In the genomic region with DNA sequence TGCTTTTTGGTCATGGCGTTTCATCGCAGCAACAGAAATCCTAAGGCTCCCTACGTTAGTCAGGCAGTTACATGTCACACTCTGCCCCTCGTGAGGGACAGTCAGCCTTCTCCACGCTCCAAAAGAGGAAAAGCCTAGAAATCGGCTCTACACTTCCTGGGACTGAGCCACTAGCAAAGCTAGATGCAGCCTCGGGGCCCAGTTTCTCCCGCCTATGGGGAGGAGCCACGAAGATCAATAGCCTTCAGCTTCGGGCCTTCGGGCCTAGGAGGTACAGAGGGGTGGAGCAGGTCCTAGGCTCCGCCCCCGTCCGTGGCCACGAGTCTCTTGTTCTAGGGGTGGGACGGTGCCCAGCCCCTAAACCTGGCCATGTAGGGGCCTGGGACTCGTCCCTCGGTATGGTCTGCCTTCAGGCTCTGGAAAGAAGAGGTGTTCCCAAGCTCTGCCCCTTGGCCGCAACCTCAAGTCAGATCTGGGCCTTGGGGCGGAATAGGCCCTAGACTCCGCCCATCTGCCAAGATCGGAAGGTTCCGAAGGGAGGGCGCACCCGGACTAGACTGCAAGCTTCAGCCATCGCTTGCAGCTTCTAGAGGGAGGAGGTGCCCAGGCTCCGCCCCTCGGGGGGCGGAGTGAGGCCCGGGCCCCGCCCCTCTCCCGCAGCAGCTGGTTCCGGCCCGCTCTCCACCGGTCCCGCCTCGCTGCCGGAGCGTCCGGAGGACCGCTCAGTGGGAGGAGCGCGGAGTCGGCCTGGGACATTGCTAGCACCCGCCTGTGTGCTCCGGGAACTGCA, we compare ENCODE assay signal across 8 mouse cellular contexts. TPM values are rescaled to one million over a fixed set of nuclear protein-coding genes. Genes with fewer than 3 reads are reported as not detected.
DNase-seq lines count a peak whose midpoint lies in the region; ATAC-seq and TF ChIP-seq lines count a peak whose summit lies in the region.

Aco1 (plus strand) TSS at position 339 of the 790 bp plus-strand sequence.

- peak within 1 kb of the TSS; percentile 79 for H3K4me2 ChIP-seq in CH12.LX (ENCODE audit: insufficient read depth, low read depth, poor library complexity, severe bottlenecking)
- H3K4me2 ChIP-seq in forebrain, embryonic 11.5 days (ENCODE audit: low read depth, low read length, severe bottlenecking): peak within 1 kb of the TSS; percentile 64
- peak within 1 kb of the TSS; percentile 65 for H3K4me2 ChIP-seq in heart, embryonic 16.5 days (ENCODE audit: low read depth, low read length)
- H3K4me2 ChIP-seq in liver, embryonic 15.5 days: peak within 1 kb of the TSS; percentile 90
- H3K4me2 ChIP-seq in neural tube, embryonic 12.5 days (replicated peaks): peak within 1 kb of the TSS; percentile 73

- H3K9ac ChIP-seq in CH12.LX (ENCODE audit: insufficient read depth, low read depth): peak within 1 kb of the TSS; percentile 72
- H3K9ac ChIP-seq in forebrain, embryonic 11.5 days (ENCODE audit: low read length): peak within 1 kb of the TSS; percentile 72
- peak within 1 kb of the TSS; percentile 82 for H3K9ac ChIP-seq in heart, embryonic 16.5 days (ENCODE audit: low read length)
- peak within 1 kb of the TSS; percentile 71 for H3K9ac ChIP-seq in liver, embryonic 15.5 days
- peak within 1 kb of the TSS; percentile 82 for H3K9ac ChIP-seq in neural tube, embryonic 12.5 days

- peaks cover 0 to 5% of the 10 kb centered on the region in 2 experiments for H3K36me3 ChIP-seq in CH12.LX (replicated peaks in 1 of 2; ENCODE audit: control insufficient read depth in 1 of 2, insufficient read depth in 1 of 2, low read length in 1 of 2)
- no peaks in the 10 kb centered on the region for H3K36me3 ChIP-seq in forebrain, embryonic 11.5 days (ENCODE audit: control insufficient read depth, insufficient read depth, low read length)
- no peaks in the 10 kb centered on the region for H3K36me3 ChIP-seq in heart, embryonic 16.5 days (ENCODE audit: control insufficient read depth, insufficient read depth)
- no peaks in the 10 kb centered on the region for H3K36me3 ChIP-seq in liver, embryonic 15.5 days (replicated peaks)
- H3K36me3 ChIP-seq in neural tube, embryonic 12.5 days: no peaks in the 10 kb centered on the region

- in situ Hi-C loops in CH12.LX (cut with MboI; ENCODE audit: low pct_ligation_motif_present, low pct_unique_long_range_greater_than_20kb, low sequenced_read_pairs): loop anchor here (10.0 to 25.0 kb wide), 2 partner anchors 142 to 544 kb away; no protein-coding TSS in a partner anchor

- peak within 1 kb of the TSS; percentile 80 to 98 (median 88) for H3K4me3 ChIP-seq in CH12.LX (replicated peaks in 1 of 3; ENCODE audit: low read depth in 2 of 3, low read length in 2 of 3, poor library complexity in 1 of 3)
- peak within 1 kb of the TSS; percentile 64 for H3K4me3 ChIP-seq in forebrain, embryonic 11.5 days (ENCODE audit: low read depth, low read length)
- H3K4me3 ChIP-seq in heart, embryonic 16.5 days (ENCODE audit: low read length): peak within 1 kb of the TSS; percentile 68
- H3K4me3 ChIP-seq in liver, embryonic 15.5 days (replicated peaks): peak within 1 kb of the TSS; percentile 76
- peak within 1 kb of the TSS; percentile 79 for H3K4me3 ChIP-seq in neural tube, embryonic 12.5 days

- TF ChIP-seq CTCF in CH12.LX (conservative IDR thresholded peaks at IDR 0.05 in 1 of 2, IDR thresholded peaks at IDR 0.05 in 1 of 2; ENCODE audit: low read depth in 2 of 2, low read length in 2 of 2): no peak

- peak; percentile 97 for ATAC-seq in forebrain, embryonic 11.5 days (replicated peaks; ENCODE audit: low FRiP score)
- ATAC-seq in heart, embryonic 16.5 days (replicated peaks; ENCODE audit: extremely low read depth, insufficient read depth, low FRiP score): peak; percentile 95
- ATAC-seq in liver, embryonic 15.5 days (ENCODE audit: insufficient read depth): peak; percentile 91
- ATAC-seq in neural tube, embryonic 12.5 days (ENCODE audit: low FRiP score, low read depth): peak; percentile 98

- no peak for TF ChIP-seq RAD21 in CH12.LX (IDR thresholded peaks at IDR 0.05; ENCODE audit: low read depth, low read length)

- H3K9me3 ChIP-seq in CH12.LX (replicated peaks; ENCODE audit: low read length): no peaks in the 10 kb centered on the region
- H3K9me3 ChIP-seq in forebrain, embryonic 11.5 days (ENCODE audit: control insufficient read depth, low read length): no peaks in the 10 kb centered on the region
- H3K9me3 ChIP-seq in heart, embryonic 16.5 days (replicated peaks; ENCODE audit: control insufficient read depth, low read length): no peaks in the 10 kb centered on the region
- H3K9me3 ChIP-seq in liver, embryonic 15.5 days (replicated peaks): no peaks in the 10 kb centered on the region
- no peaks in the 10 kb centered on the region for H3K9me3 ChIP-seq in neural tube, embryonic 12.5 days

- peak within 1 kb of the TSS; percentile 82 for H3K27ac ChIP-seq in CH12.LX (ENCODE audit: insufficient read depth, low read depth)
- peak within 1 kb of the TSS; percentile 76 for H3K27ac ChIP-seq in forebrain, embryonic 11.5 days (ENCODE audit: low read depth, low read length)
- peak within 1 kb of the TSS; percentile 95 for H3K27ac ChIP-seq in heart, embryonic 16.5 days (ENCODE audit: low read length)
- H3K27ac ChIP-seq in liver, embryonic 15.5 days (replicated peaks): peak within 1 kb of the TSS; percentile 93
- peak within 1 kb of the TSS; percentile 85 for H3K27ac ChIP-seq in neural tube, embryonic 12.5 days

- peak; percentile 97 for DNase-seq in CH12.LX (ENCODE audit: extremely low read depth)
- peak; percentile 91 for DNase-seq in c-Kit-positive CD71-positive TER-119-negative erythroid progenitor cells, embryonic 14.5 days (ENCODE audit: low read depth)
- peak; percentile 94 for DNase-seq in forebrain, embryonic 11.5 days (ENCODE audit: low spot score)
- peak; percentile 96 for DNase-seq in kidney, postnatal 36 days
- peak; percentile 98 for DNase-seq in telencephalon, adult 2 months (ENCODE audit: low read depth, low spot score)

- no peaks in the 10 kb centered on the region; the same call in 1 of the 2 replicates for H3K79me2 ChIP-seq in CH12.LX (replicated peaks; ENCODE audit: control insufficient read depth, extremely low read depth, insufficient read depth, poor library complexity, severe bottlenecking)

- dilution Hi-C loops in CH12.LX (cut with MboI; ENCODE audit: extremely low pct_ligation_motif_present, extremely low pct_unique_long_range_greater_than_20kb, low sequenced_read_pairs): no loop called here

- H3K4me1 ChIP-seq in CH12.LX (ENCODE audit: control insufficient read depth in 1 of 2, insufficient read depth in 2 of 2): peaks cover 5 to 33% of the 10 kb centered on the region in 2 experiments
- H3K4me1 ChIP-seq in forebrain, embryonic 11.5 days (replicated peaks; ENCODE audit: control insufficient read depth, insufficient read depth, low read length): peaks cover 7% of the 10 kb centered on the region; the same call in 1 of the 2 replicates
- peaks cover 14% of the 10 kb centered on the region for H3K4me1 ChIP-seq in heart, embryonic 16.5 days (ENCODE audit: control insufficient read depth, insufficient read depth, low read length)
- peaks cover 47% of the 10 kb centered on the region for H3K4me1 ChIP-seq in liver, embryonic 15.5 days (replicated peaks)
- peaks cover 16% of the 10 kb centered on the region for H3K4me1 ChIP-seq in neural tube, embryonic 12.5 days

- TF ChIP-seq POLR2A in CH12.LX (IDR thresholded peaks at IDR 0.05; ENCODE audit: low read depth, low read length): peak; percentile 87

- under 1% methylated on average over 45 of the region's 46 CpGs for WGBS in forebrain, embryonic 11.5 days
- WGBS in heart, embryonic 16.5 days: under 1% methylated on average over 45 of the region's 46 CpGs
- WGBS in liver, embryonic 15.5 days (ENCODE audit: insufficient replicate concordance): under 1% methylated on average over 46 of the region's 46 CpGs
- under 1% methylated on average over 46 of the region's 46 CpGs for WGBS in neural tube, embryonic 12.5 days

- no peaks in the 10 kb centered on the region for H3K27me3 ChIP-seq in CH12.LX (replicated peaks)
- H3K27me3 ChIP-seq in forebrain, embryonic 11.5 days (ENCODE audit: control insufficient read depth, insufficient read depth, low read length): no peaks in the 10 kb centered on the region
- no peaks in the 10 kb centered on the region for H3K27me3 ChIP-seq in heart, embryonic 16.5 days (ENCODE audit: control insufficient read depth, insufficient read depth, low read length)
- H3K27me3 ChIP-seq in liver, embryonic 15.5 days: no peaks in the 10 kb centered on the region
- no peaks in the 10 kb centered on the region for H3K27me3 ChIP-seq in neural tube, embryonic 12.5 days (replicated peaks)

- TF ChIP-seq EP300 in CH12.LX (IDR thresholded peaks at IDR 0.05; ENCODE audit: low read length): no peak

TF ChIP-seq in CH12.LX, 34 proteins besides CTCF, POLR2A, EP300 and RAD21 (continues in another document):
- TF ChIP-seq PAX5 (IDR thresholded peaks at IDR 0.05; ENCODE audit: low read length) (no peak), TBP (conservative IDR thresholded peaks at IDR 0.05; ENCODE audit: low read depth, low read length) (peak; percentile 75), ZNF384 (IDR thresholded peaks at IDR 0.05; ENCODE audit: low read depth, low read length) (no peak), JUN (IDR thresholded peaks at IDR 0.05; ENCODE audit: insufficient read depth, low read depth, low read length) (no peak), MXI1 (IDR thresholded peaks at IDR 0.05; ENCODE audit: low read depth, low read length) (peak; percentile 32; the same call in 1 of the 2 replicates), IRF4 (IDR thresholded peaks at IDR 0.05; ENCODE audit: low read depth, low read length) (peak; percentile 51; the same call in 1 of the 2 replicates), ZC3H11A (IDR thresholded peaks at IDR 0.05; ENCODE audit: low read depth, low read length) (no peak), CHD1 (IDR thresholded peaks at IDR 0.05; ENCODE audit: low read depth, low read length) (no peak), ZKSCAN1 (IDR thresholded peaks at IDR 0.05; ENCODE audit: borderline replicate concordance, low read depth, low read length) (no peak), TCF12 (IDR thresholded peaks at IDR 0.05; ENCODE audit: low read depth, low read length) (no peak; the same call in 1 of the 2 replicates), USF2 (conservative IDR thresholded peaks at IDR 0.05; ENCODE audit: low read depth, low read length) (no peak), ZMIZ1 (IDR thresholded peaks at IDR 0.05; ENCODE audit: low read depth, low read length) (peak; percentile 58; the same call in 1 of the 2 replicates), GABPA (IDR thresholded peaks at IDR 0.05; ENCODE audit: insufficient replicate concordance, low read depth, low read length) (no peak)

RNA-seq across cellular contexts. Expression of gene Aco1, which starts in this region (rescaled TPM):
- total RNA-seq in CH12.LX (2012; rRNA removed) (23.2 and 25.0 TPM in 2 replicates), CH12.LX (2014; rRNA removed) (25.2 and 27.1 TPM in 2 replicates)
- polyA plus RNA-seq in CH12.LX (2012; ENCODE audit: insufficient read length, low read depth): 22.3 and 24.8 TPM in 2 replicates
- 63.8 and 66.8 TPM in 2 replicates for polyA plus RNA-seq in forebrain, embryonic 11.5 days (2014; fragmentation: Nextera tagmentation; extraction: Ambion mirVana)
- polyA plus RNA-seq in heart, embryonic 16.5 days (2015; fragmentation: Nextera tagmentation; extraction: Ambion mirVana): 33.2 and 34.8 TPM in 2 replicates
- 34.1 and 43.6 TPM in 2 replicates for polyA plus RNA-seq in liver, embryonic 15.5 days (2015; fragmentation: Nextera tagmentation; extraction: Ambion mirVana)
- 58.5 TPM in 2 replicates for polyA plus RNA-seq in neural tube, embryonic 12.5 days (2016; fragmentation: Nextera tagmentation; extraction: Ambion mirVana)

Comparison
In these comparisons a context has a peak if more than half of its experiments do, and no peak if none do; other contexts are left out.
1. Peak in every context shown above with its lines: DNase-seq, ATAC-seq, H3K4me3 ChIP-seq and H3K27ac ChIP-seq.